Mouse (Mus musculus): ENCODE data around the gene Irf3. TPM values are rescaled to one million over a fixed set of nuclear protein-coding genes. Genes with fewer than 3 reads are reported as not detected.

The Irf3 gene
- polyA plus RNA-seq, 1 experiment: 56.1 TPM

GRCm38 (mm10) chr7:44959874-44960511, 37.5 kb upstream of the Irf3 start:
- TF ChIP-seq POLR2A (IDR thresholded peaks at IDR 0.05; ENCODE audit: insufficient read depth, low read length): no peak
- no peak for TF ChIP-seq EP300 (IDR thresholded peaks at IDR 0.05; ENCODE audit: insufficient read depth, low read depth, low read length)
- TF ChIP-seq CTCF (IDR thresholded peaks at IDR 0.05; ENCODE audit: low read depth, low read length): no peak
- Histone ChIP-seq H3K4me1 (ENCODE audit: control insufficient read depth, insufficient read depth, low read length) (no peaks in the 10 kb centered on the region), H3K27ac (ENCODE audit: insufficient read depth, low read length) (no peak overlapping the region), H3K9ac (ENCODE audit: low read depth, poor library complexity, severe bottlenecking) (no peak overlapping the region), H3K36me3 (ENCODE audit: control insufficient read depth, insufficient read depth, low read length, poor library complexity, severe bottlenecking) (peaks cover 33% of the 10 kb centered on the region), H3K9me3 (replicated peaks; ENCODE audit: control insufficient read depth, insufficient read depth, low read length, poor library complexity, severe bottlenecking) (no peaks in the 10 kb centered on the region), H3K27me3 (ENCODE audit: control insufficient read depth, insufficient read depth, low read length, poor library complexity, severe bottlenecking) (no peaks in the 10 kb centered on the region), H3K4me3 (ENCODE audit: low read depth, low read length) (no peak overlapping the region)

- TF ChIP-seq EP300 (IDR thresholded peaks at IDR 0.05; ENCODE audit: insufficient read depth, low read depth, low read length) (no peak), POLR2A (IDR thresholded peaks at IDR 0.05; ENCODE audit: insufficient read depth, low read length) (no peak), CTCF (IDR thresholded peaks at IDR 0.05; ENCODE audit: low read depth, low read length) (no peak)
- Histone ChIP-seq H3K4me1 (ENCODE audit: control insufficient read depth, insufficient read depth, low read length) (no peaks in the 10 kb centered on the region), H3K27me3 (ENCODE audit: control insufficient read depth, insufficient read depth, low read length, poor library complexity, severe bottlenecking) (no peaks in the 10 kb centered on the region), H3K9ac (ENCODE audit: low read depth, poor library complexity, severe bottlenecking) (no peak overlapping the region), H3K9me3 (replicated peaks; ENCODE audit: control insufficient read depth, insufficient read depth, low read length, poor library complexity, severe bottlenecking) (no peaks in the 10 kb centered on the region), H3K27ac (ENCODE audit: insufficient read depth, low read length) (no peak overlapping the region), H3K36me3 (ENCODE audit: control insufficient read depth, insufficient read depth, low read length, poor library complexity, severe bottlenecking) (peaks cover 38% of the 10 kb centered on the region), H3K4me3 (ENCODE audit: low read depth, low read length) (no peak overlapping the region)
Observed at GRCm38 (mm10) chr7:44960512-44960910, 36.9 kb upstream of the Irf3 start.

GRCm38 (mm10) chr7:44962337-44962736, 35.1 kb upstream of the Irf3 start:
- Histone ChIP-seq H3K9ac (ENCODE audit: low read depth, poor library complexity, severe bottlenecking) (no peak overlapping the region), H3K36me3 (ENCODE audit: control insufficient read depth, insufficient read depth, low read length, poor library complexity, severe bottlenecking) (peaks cover 44% of the 10 kb centered on the region), H3K9me3 (replicated peaks; ENCODE audit: control insufficient read depth, insufficient read depth, low read length, poor library complexity, severe bottlenecking) (no peaks in the 10 kb centered on the region), H3K4me1 (ENCODE audit: control insufficient read depth, insufficient read depth, low read length) (no peaks in the 10 kb centered on the region), H3K4me3 (ENCODE audit: low read depth, low read length) (no peak overlapping the region), H3K27ac (ENCODE audit: insufficient read depth, low read length) (no peak overlapping the region), H3K27me3 (ENCODE audit: control insufficient read depth, insufficient read depth, low read length, poor library complexity, severe bottlenecking) (no peaks in the 10 kb centered on the region)
- TF ChIP-seq CTCF (IDR thresholded peaks at IDR 0.05; ENCODE audit: low read depth, low read length) (no peak), POLR2A (IDR thresholded peaks at IDR 0.05; ENCODE audit: insufficient read depth, low read length) (no peak), EP300 (IDR thresholded peaks at IDR 0.05; ENCODE audit: insufficient read depth, low read depth, low read length) (no peak)

- Histone ChIP-seq H3K27me3 (ENCODE audit: control insufficient read depth, insufficient read depth, low read length, poor library complexity, severe bottlenecking) (no peaks in the 10 kb centered on the region), H3K4me1 (ENCODE audit: control insufficient read depth, insufficient read depth, low read length) (no peaks in the 10 kb centered on the region), H3K9ac (ENCODE audit: low read depth, poor library complexity, severe bottlenecking) (no peak overlapping the region), H3K36me3 (ENCODE audit: control insufficient read depth, insufficient read depth, low read length, poor library complexity, severe bottlenecking) (peaks cover 44% of the 10 kb centered on the region), H3K9me3 (replicated peaks; ENCODE audit: control insufficient read depth, insufficient read depth, low read length, poor library complexity, severe bottlenecking) (no peaks in the 10 kb centered on the region), H3K4me3 (ENCODE audit: low read depth, low read length) (no peak overlapping the region), H3K27ac (ENCODE audit: insufficient read depth, low read length) (no peak overlapping the region)
- TF ChIP-seq CTCF (IDR thresholded peaks at IDR 0.05; ENCODE audit: low read depth, low read length): no peak
- TF ChIP-seq EP300 (IDR thresholded peaks at IDR 0.05; ENCODE audit: insufficient read depth, low read depth, low read length): no peak
- no peak for TF ChIP-seq POLR2A (IDR thresholded peaks at IDR 0.05; ENCODE audit: insufficient read depth, low read length)
Observed at GRCm38 (mm10) chr7:44962831-44963230, 34.6 kb upstream of the Irf3 start.

GRCm38 (mm10) chr7:44964990-44965389, 32.5 kb upstream of the Irf3 start:
- Histone ChIP-seq H3K27me3 (ENCODE audit: control insufficient read depth, insufficient read depth, low read length, poor library complexity, severe bottlenecking) (no peaks in the 10 kb centered on the region), H3K9me3 (replicated peaks; ENCODE audit: control insufficient read depth, insufficient read depth, low read length, poor library complexity, severe bottlenecking) (no peaks in the 10 kb centered on the region), H3K4me1 (ENCODE audit: control insufficient read depth, insufficient read depth, low read length) (no peaks in the 10 kb centered on the region), H3K27ac (ENCODE audit: insufficient read depth, low read length) (no peak overlapping the region), H3K9ac (ENCODE audit: low read depth, poor library complexity, severe bottlenecking) (no peak overlapping the region), H3K36me3 (ENCODE audit: control insufficient read depth, insufficient read depth, low read length, poor library complexity, severe bottlenecking) (peaks cover 37% of the 10 kb centered on the region), H3K4me3 (ENCODE audit: low read depth, low read length) (no peak overlapping the region)
- no peak for TF ChIP-seq CTCF (IDR thresholded peaks at IDR 0.05; ENCODE audit: low read depth, low read length)
- no peak for TF ChIP-seq POLR2A (IDR thresholded peaks at IDR 0.05; ENCODE audit: insufficient read depth, low read length)
- no peak for TF ChIP-seq EP300 (IDR thresholded peaks at IDR 0.05; ENCODE audit: insufficient read depth, low read depth, low read length)

GRCm38 (mm10) chr7:44965975-44966374, 31.5 kb upstream of the Irf3 start:
- Histone ChIP-seq H3K27me3 (ENCODE audit: control insufficient read depth, insufficient read depth, low read length, poor library complexity, severe bottlenecking) (no peaks in the 10 kb centered on the region), H3K36me3 (ENCODE audit: control insufficient read depth, insufficient read depth, low read length, poor library complexity, severe bottlenecking) (peaks cover 35% of the 10 kb centered on the region), H3K4me3 (ENCODE audit: low read depth, low read length) (no peak overlapping the region), H3K27ac (ENCODE audit: insufficient read depth, low read length) (no peak overlapping the region), H3K9me3 (replicated peaks; ENCODE audit: control insufficient read depth, insufficient read depth, low read length, poor library complexity, severe bottlenecking) (no peaks in the 10 kb centered on the region), H3K9ac (ENCODE audit: low read depth, poor library complexity, severe bottlenecking) (no peak overlapping the region), H3K4me1 (ENCODE audit: control insufficient read depth, insufficient read depth, low read length) (no peaks in the 10 kb centered on the region)
- TF ChIP-seq CTCF (IDR thresholded peaks at IDR 0.05; ENCODE audit: low read depth, low read length): peak; percentile 54
- no peak for TF ChIP-seq POLR2A (IDR thresholded peaks at IDR 0.05; ENCODE audit: insufficient read depth, low read length)
- no peak for TF ChIP-seq EP300 (IDR thresholded peaks at IDR 0.05; ENCODE audit: insufficient read depth, low read depth, low read length)
